Mouse (Mus musculus): ENCODE data around the gene Vip.

DNA sequence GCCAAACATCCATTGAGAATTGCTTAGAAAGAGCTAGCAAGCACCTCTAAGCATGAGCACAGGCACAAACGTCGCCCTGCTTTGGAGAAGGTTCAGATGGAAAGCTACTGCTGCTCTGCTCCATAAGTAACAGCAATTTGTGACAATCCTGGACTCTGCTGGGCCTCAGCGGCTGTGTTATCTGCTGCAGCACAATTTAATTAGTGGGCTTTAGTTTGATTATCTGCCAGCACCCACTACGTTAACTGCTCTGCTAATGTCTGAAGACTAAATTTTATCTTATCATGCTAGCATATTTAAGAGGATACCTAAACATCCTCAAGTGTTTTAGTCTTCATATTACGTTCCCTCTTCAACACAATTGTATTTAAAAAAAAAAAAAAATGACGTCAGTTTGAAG, 46.6 kb downstream of the Vip start:
- TF ChIP-seq CTCF (IDR thresholded peaks at IDR 0.05; ENCODE audit: control insufficient read depth, insufficient read depth, low read length) (no peak), POLR2A (IDR thresholded peaks at IDR 0.05; ENCODE audit: borderline replicate concordance, control insufficient read depth, low read depth, low read length) (no peak)

All from bone marrow, adult 2 months (tissue).